Comparison of ENCODE assay signal across 24 mouse cellular contexts in genomic region chr3:104712711-104713110, GRCm38 (mm10).
DNase-seq lines count a peak whose midpoint lies in the region; ATAC-seq and TF ChIP-seq lines count a peak whose summit lies in the region.
"Had no signal": no experiment of that assay in that cellular context is flagged by ENCODE, and none has a peak within 500 bp of the region (broad histone marks: within the 10 kb centered on the region; RNA-seq: fewer than 3 reads in every experiment).

No protein-coding gene starts in this region.

- no peaks in the 10 kb centered on the region for H3K9me3 ChIP-seq in heart, embryonic 11.5 days (replicated peaks; ENCODE audit: control insufficient read depth, low read length)
- no peaks in the 10 kb centered on the region for H3K9me3 ChIP-seq in stomach, embryonic 16.5 days (replicated peaks; ENCODE audit: control insufficient read depth, low read length)
- H3K9me3 ChIP-seq in stomach, postnatal 0 days (ENCODE audit: control insufficient read depth, low read length) = no peaks in the 10 kb centered on the region
- no peaks in the 10 kb centered on the region for H3K9me3 ChIP-seq in heart, postnatal 0 days (replicated peaks; ENCODE audit: control insufficient read depth, low read length)
- H3K9me3 ChIP-seq in forebrain, embryonic 16.5 days (ENCODE audit: control insufficient read depth, low read length) = no peaks in the 10 kb centered on the region
- H3K9me3 ChIP-seq: embryonic facial prominence, embryonic 13.5 days; forebrain, embryonic 13.5 days; hindbrain, embryonic 13.5 days; liver, embryonic 12.5 days; midbrain, embryonic 15.5 days; neural tube, embryonic 13.5 days; stomach, embryonic 15.5 days had no signal

- no peak for TF ChIP-seq EP300 in stomach, postnatal 0 days (optimal IDR thresholded peaks at IDR 0.05)
- peak; percentile 97 for TF ChIP-seq EP300 in heart, postnatal 0 days (IDR thresholded peaks at IDR 0.05; ENCODE audit: low read depth)

- H3K4me3 ChIP-seq in heart, embryonic 11.5 days (ENCODE audit: low read depth, low read length) = no peak overlapping the region
- H3K4me3 ChIP-seq in stomach, embryonic 16.5 days (replicated peaks; ENCODE audit: low read length) = no peak overlapping the region
- no peak overlapping the region for H3K4me3 ChIP-seq in stomach, postnatal 0 days (ENCODE audit: low read depth, low read length)
- H3K4me3 ChIP-seq in heart, postnatal 0 days (ENCODE audit: low read depth, low read length) = no peak overlapping the region
- no peak overlapping the region for H3K4me3 ChIP-seq in forebrain, embryonic 16.5 days (replicated peaks; ENCODE audit: low read length)
- H3K4me3 ChIP-seq: embryonic facial prominence, embryonic 13.5 days; erythroblast, embryonic 14.5 days; forebrain, embryonic 13.5 days; hindbrain, embryonic 13.5 days; limb, embryonic 13.5 days; liver, embryonic 12.5 days; megakaryocyte, embryonic 14.5 days; midbrain, embryonic 15.5 days; neural tube, embryonic 13.5 days; stomach, embryonic 15.5 days had no signal

- no peak overlapping the region for H3K27ac ChIP-seq in heart, embryonic 11.5 days (ENCODE audit: low read depth, low read length)
- H3K27ac ChIP-seq in stomach, embryonic 16.5 days (ENCODE audit: low read length) = no peak overlapping the region
- H3K27ac ChIP-seq in stomach, postnatal 0 days (replicated peaks) = no peak overlapping the region
- H3K27ac ChIP-seq in heart, postnatal 0 days (ENCODE audit: low read depth) = peak overlapping the region; percentile 60
- H3K27ac ChIP-seq in forebrain, embryonic 16.5 days (ENCODE audit: low read length) = no peak overlapping the region
- H3K27ac ChIP-seq: embryonic facial prominence, embryonic 13.5 days; forebrain, embryonic 13.5 days; hindbrain, embryonic 13.5 days; limb, embryonic 13.5 days; liver, embryonic 12.5 days; midbrain, embryonic 15.5 days; neural tube, embryonic 13.5 days; stomach, embryonic 15.5 days had no signal

- ATAC-seq in heart, embryonic 11.5 days (replicated peaks; ENCODE audit: insufficient number of reproducible peaks, low FRiP score, low TSS enrichment) = no peak
- ATAC-seq in stomach, embryonic 16.5 days (ENCODE audit: insufficient read depth, low FRiP score) = 0 out of 2 replicates have a peak, but pooled peaks have one; percentile 21
- ATAC-seq in stomach, postnatal 0 days (ENCODE audit: low FRiP score, low TSS enrichment) = no peak
- ATAC-seq in heart, postnatal 0 days (ENCODE audit: insufficient read depth, low read depth) = peak; percentile 92
- no peak for ATAC-seq in forebrain, embryonic 16.5 days
- ATAC-seq: forebrain, embryonic 13.5 days; liver, embryonic 12.5 days; midbrain, embryonic 15.5 days had no signal

- H3K4me2 ChIP-seq in heart, embryonic 11.5 days = no peak overlapping the region
- no peak overlapping the region for H3K4me2 ChIP-seq in stomach, embryonic 16.5 days (ENCODE audit: low read depth, low read length)
- H3K4me2 ChIP-seq in stomach, postnatal 0 days (replicated peaks; ENCODE audit: low read depth) = no peak overlapping the region
- H3K4me2 ChIP-seq in heart, postnatal 0 days (ENCODE audit: low read depth, low read length) = no peak overlapping the region
- no peak overlapping the region for H3K4me2 ChIP-seq in forebrain, embryonic 16.5 days (ENCODE audit: low read length)
- H3K4me2 ChIP-seq: embryonic facial prominence, embryonic 13.5 days; forebrain, embryonic 13.5 days; hindbrain, embryonic 13.5 days; limb, embryonic 13.5 days; liver, embryonic 12.5 days; midbrain, embryonic 15.5 days; neural tube, embryonic 13.5 days; stomach, embryonic 15.5 days had no signal

- H3K27me3 ChIP-seq in heart, embryonic 11.5 days (ENCODE audit: control insufficient read depth, insufficient read depth, low read length) = no peaks in the 10 kb centered on the region
- no peaks in the 10 kb centered on the region for H3K27me3 ChIP-seq in stomach, embryonic 16.5 days (ENCODE audit: control insufficient read depth, insufficient read depth, low read length)
- H3K27me3 ChIP-seq in stomach, postnatal 0 days (ENCODE audit: control insufficient read depth, insufficient read depth, low read length) = no peaks in the 10 kb centered on the region
- no peaks in the 10 kb centered on the region for H3K27me3 ChIP-seq in heart, postnatal 0 days (ENCODE audit: control insufficient read depth, insufficient read depth, low read length)
- H3K27me3 ChIP-seq in forebrain, embryonic 16.5 days (replicated peaks; ENCODE audit: control insufficient read depth, insufficient read depth, low read length) = no peaks in the 10 kb centered on the region
- H3K27me3 ChIP-seq: embryonic facial prominence, embryonic 13.5 days; forebrain, embryonic 13.5 days; limb, embryonic 13.5 days; liver, embryonic 12.5 days; midbrain, embryonic 15.5 days; stomach, embryonic 15.5 days had no signal

- peaks cover 9% of the 10 kb centered on the region for H3K4me1 ChIP-seq in heart, embryonic 11.5 days (ENCODE audit: control insufficient read depth, insufficient read depth, low read length)
- H3K4me1 ChIP-seq in stomach, embryonic 16.5 days (ENCODE audit: control insufficient read depth, insufficient read depth, low read length) = no peaks in the 10 kb centered on the region
- H3K4me1 ChIP-seq in stomach, postnatal 0 days (replicated peaks; ENCODE audit: control insufficient read depth, insufficient read depth) = no peaks in the 10 kb centered on the region
- peaks cover 16% of the 10 kb centered on the region for H3K4me1 ChIP-seq in heart, postnatal 0 days (ENCODE audit: control insufficient read depth, insufficient read depth)
- peaks cover 4% of the 10 kb centered on the region; the same call in 1 of the 2 replicates for H3K4me1 ChIP-seq in forebrain, embryonic 16.5 days (replicated peaks; ENCODE audit: control insufficient read depth, insufficient read depth, low read length)

- DNase-seq in heart, adult 18-20 months = peak; percentile 39 to 50
- DNase-seq in stomach, postnatal 0 days (ENCODE audit: low spot score) = no peak
- peak; percentile 87 for DNase-seq in heart, postnatal 0 days (ENCODE audit: low spot score)
- no peak for DNase-seq in kidney, postnatal 25 days
- DNase-seq: adrenal gland, postnatal 10 days; cerebellum, adult 2 months; cerebellum, postnatal 36 days; embryo, embryonic 11 days; kidney, adult 11 months; layer of hippocampus, adult 9-11 months; lung, adult 2 months had no signal

- no peak for TF ChIP-seq CTCF in stomach, postnatal 0 days (IDR thresholded peaks at IDR 0.05; ENCODE audit: low read depth)
- TF ChIP-seq CTCF in heart, postnatal 0 days (IDR thresholded peaks at IDR 0.05; ENCODE audit: low read depth) = no peak

- H3K9ac ChIP-seq in heart, embryonic 11.5 days (ENCODE audit: low read depth, low read length) = no peak overlapping the region
- no peak overlapping the region for H3K9ac ChIP-seq in stomach, embryonic 16.5 days (ENCODE audit: low read length)
- no peak overlapping the region for H3K9ac ChIP-seq in stomach, postnatal 0 days (ENCODE audit: low read length)
- H3K9ac ChIP-seq in heart, postnatal 0 days (replicated peaks; ENCODE audit: low read depth, low read length) = no peak overlapping the region
- no peak overlapping the region for H3K9ac ChIP-seq in forebrain, embryonic 16.5 days (replicated peaks; ENCODE audit: low read depth, low read length)
- H3K9ac ChIP-seq: embryonic facial prominence, embryonic 13.5 days; forebrain, embryonic 13.5 days; hindbrain, embryonic 13.5 days; limb, embryonic 13.5 days; liver, embryonic 12.5 days; midbrain, embryonic 15.5 days; neural tube, embryonic 13.5 days; stomach, embryonic 15.5 days had no signal

- 36% methylated on average over 3 of the region's 3 CpGs for WGBS in heart, embryonic 11.5 days (ENCODE audit: insufficient replicate concordance)
- 64% methylated on average over 3 of the region's 3 CpGs for WGBS in stomach, embryonic 16.5 days
- WGBS in stomach, postnatal 0 days = 62% methylated on average over 3 of the region's 3 CpGs
- 24% methylated on average over 3 of the region's 3 CpGs for WGBS in heart, postnatal 0 days
- WGBS in forebrain, embryonic 16.5 days = 67% methylated on average over 3 of the region's 3 CpGs

- H3K36me3 ChIP-seq in heart, embryonic 11.5 days (ENCODE audit: control insufficient read depth, insufficient read depth, low read length) = no peaks in the 10 kb centered on the region
- no peaks in the 10 kb centered on the region for H3K36me3 ChIP-seq in stomach, embryonic 16.5 days (ENCODE audit: control insufficient read depth, insufficient read depth, low read length)
- H3K36me3 ChIP-seq in stomach, postnatal 0 days (ENCODE audit: control insufficient read depth, insufficient read depth, low read length) = no peaks in the 10 kb centered on the region
- H3K36me3 ChIP-seq in heart, postnatal 0 days (replicated peaks; ENCODE audit: control insufficient read depth, insufficient read depth, low read length) = no peaks in the 10 kb centered on the region
- no peaks in the 10 kb centered on the region for H3K36me3 ChIP-seq in forebrain, embryonic 16.5 days (ENCODE audit: control insufficient read depth, insufficient read depth)
- H3K36me3 ChIP-seq: embryonic facial prominence, embryonic 13.5 days; hindbrain, embryonic 13.5 days; limb, embryonic 13.5 days; liver, embryonic 12.5 days; midbrain, embryonic 15.5 days; neural tube, embryonic 13.5 days; stomach, embryonic 15.5 days had no signal

Comparison
In these comparisons a context has a peak if more than half of its experiments do, and no peak if none do; other contexts are left out.
1. ATAC-seq: peak in stomach, embryonic 16.5 days (single experiment) and heart, postnatal 0 days (single experiment); none in heart, embryonic 11.5 days (single experiment), stomach, postnatal 0 days (single experiment) and forebrain, embryonic 16.5 days (single experiment).
2. DNase-seq: peak in heart, adult 18-20 months (2 of 2) and heart, postnatal 0 days (single experiment); none in stomach, postnatal 0 days (single experiment) and kidney, postnatal 25 days (0 of 2).